Mouse (Mus musculus) CH12.LX (cell line): ENCODE measurements around the gene Il17c. TPM values are rescaled to one million over a fixed set of nuclear protein-coding genes. Genes with fewer than 3 reads are reported as not detected.

Experiments used
- DNase-seq: peaks from one replicate; pipeline ENCODE4 v3.0.0-alpha.2; 2013; ENCODE audit errors: extremely low read depth
- H3K27ac ChIP-seq: 2 replicates; pipeline ENCODE4 v1.5.1; 2012; ENCODE audit warnings: low read depth, mild to moderate bottlenecking, control low read depth, moderate library complexity; ENCODE audit not compliant: insufficient read depth
- H3K27me3 ChIP-seq: replicated peaks from 2 replicates; pipeline ENCODE3; 2012; ENCODE audit warnings: inconsistent platforms
- H3K36me3 ChIP-seq, 2 experiments: replicated peaks in 1 of 2; 2 replicates each; pipeline versions ENCODE3 to v1.6.1; 2012; ENCODE audit warnings: inconsistent platforms in 1 of 2, low read length in 1 of 2, mild to moderate bottlenecking in 1 of 2, mixed read lengths in 1 of 2, moderate library complexity in 1 of 2; ENCODE audit not compliant: control insufficient read depth in 1 of 2, insufficient read depth in 1 of 2
- H3K4me1 ChIP-seq, 2 experiments: 2 replicates each; pipeline ENCODE4 v1.6.1; 2012; ENCODE audit warnings: inconsistent platforms in 1 of 2, moderate library complexity in 1 of 2; ENCODE audit not compliant: insufficient read depth in 2 of 2, control insufficient read depth in 1 of 2
- H3K4me2 ChIP-seq: 2 replicates; pipeline ENCODE4 v1.6.1; 2012; ENCODE audit warnings: low read depth, mild to moderate bottlenecking, control low read depth; ENCODE audit not compliant: poor library complexity, insufficient read depth, severe bottlenecking
- H3K4me3 ChIP-seq, 3 experiments: fragments of 150-350 bp in 1 of 3; sonication (generic) in 1 of 3; replicated peaks in 1 of 3; 2 replicates each; pipeline versions ENCODE3 to v1.5.1; 2011 to 2012; ENCODE audit warnings: low read depth in 2 of 3, low read length in 2 of 3, mild to moderate bottlenecking in 2 of 3, moderate library complexity in 2 of 3, control low read depth in 1 of 3, improper control_type of control experiment in 1 of 3, inconsistent platforms in 1 of 3, mixed read lengths in 1 of 3; ENCODE audit not compliant: poor library complexity in 1 of 3
- H3K79me2 ChIP-seq: replicated peaks from 2 replicates; pipeline ENCODE4 v1.6.1; 2012; ENCODE audit warnings: mild to moderate bottlenecking, moderate library complexity; ENCODE audit not compliant: control insufficient read depth, poor library complexity, insufficient read depth, severe bottlenecking; ENCODE audit errors: extremely low read depth
- H3K9ac ChIP-seq: 2 replicates; pipeline ENCODE4 v1.6.1; 2012; ENCODE audit warnings: low read depth, mild to moderate bottlenecking, control low read depth, moderate library complexity; ENCODE audit not compliant: insufficient read depth
- H3K9me3 ChIP-seq: replicated peaks from 2 replicates; pipeline ENCODE3; 2012; ENCODE audit warnings: low read length, inconsistent platforms, mixed read lengths
- E2F4 ChIP-seq: IDR thresholded peaks from 2 replicates; pipeline ENCODE4 v1.6.1; 2011; ENCODE audit warnings: low read depth, low read length, improper control_type of control experiment; ENCODE audit not compliant: insufficient replicate concordance
- HCFC1 ChIP-seq: IDR thresholded peaks from 2 replicates; pipeline ENCODE4 v1.6.1; 2012; ENCODE audit warnings: low read depth, mild to moderate bottlenecking, inconsistent platforms, low read length, improper control_type of control experiment
- IRF4 ChIP-seq: IDR thresholded peaks from 2 replicates; pipeline ENCODE4 v1.6.1; 2014; ENCODE audit warnings: low read depth, mild to moderate bottlenecking, inconsistent platforms, low read length, improper control_type of control experiment
- MAZ ChIP-seq: IDR thresholded peaks from 2 replicates; pipeline ENCODE4 v1.6.1; 2012; ENCODE audit warnings: low read depth, mild to moderate bottlenecking, inconsistent platforms, low read length, improper control_type of control experiment, moderate library complexity
- MEF2A ChIP-seq: IDR thresholded peaks from 2 replicates; pipeline ENCODE4 v1.6.1; 2014; ENCODE audit warnings: low read depth, mild to moderate bottlenecking, inconsistent platforms, low read length, improper control_type of control experiment, borderline replicate concordance
- MYC ChIP-seq: IDR thresholded peaks from 2 replicates; pipeline ENCODE4 v1.6.1; 2011; ENCODE audit warnings: low read depth, mild to moderate bottlenecking, improper control_type of control experiment, low read length
- NELFE ChIP-seq: IDR thresholded peaks from 2 replicates; pipeline ENCODE4 v1.6.1; 2011; ENCODE audit warnings: low read depth, low read length, improper control_type of control experiment
- NRF1 ChIP-seq: IDR thresholded peaks from 2 replicates; pipeline ENCODE4 v1.6.1; 2014; ENCODE audit warnings: low read depth, mild to moderate bottlenecking, inconsistent platforms, low read length, improper control_type of control experiment, moderate library complexity
- POLR2AphosphoS2 ChIP-seq: IDR thresholded peaks from 2 replicates; pipeline ENCODE4 v1.6.1; 2011; ENCODE audit warnings: low read depth, low read length, improper control_type of control experiment
- RAD21 ChIP-seq: IDR thresholded peaks from 2 replicates; pipeline ENCODE4 v1.6.1; 2011; ENCODE audit warnings: low read depth, mild to moderate bottlenecking, low read length, improper control_type of control experiment, moderate library complexity
- RCOR1 ChIP-seq: conservative IDR thresholded peaks from 2 replicates; pipeline ENCODE4 v1.6.1; 2012; ENCODE audit warnings: low read depth, mild to moderate bottlenecking, inconsistent platforms, low read length, improper control_type of control experiment
- TCF12 ChIP-seq: IDR thresholded peaks from 2 replicates; pipeline ENCODE4 v1.6.1; 2014; ENCODE audit warnings: low read depth, mild to moderate bottlenecking, inconsistent platforms, low read length, improper control_type of control experiment
- UBTF ChIP-seq: IDR thresholded peaks from 2 replicates; pipeline ENCODE4 v1.6.1; 2012; ENCODE audit warnings: low read depth, mild to moderate bottlenecking, inconsistent platforms, low read length, improper control_type of control experiment, moderate library complexity
- USF1 ChIP-seq: IDR thresholded peaks from 2 replicates; pipeline ENCODE4 v1.6.1; 2014; ENCODE audit warnings: low read depth, mild to moderate bottlenecking, inconsistent platforms, low read length, improper control_type of control experiment
- dilution Hi-C: fragments of 300-500 bp; cut with MboI; formaldehyde crosslinking; loops from 2 replicates; pipeline ENCODE4 v1.14.3; 2020; ENCODE audit warnings: low sequenced_read_pairs; ENCODE audit not compliant: extremely low pct_unique_long_range_greater_than_20kb, extremely low pct_ligation_motif_present
- in situ Hi-C: fragments of 300-500 bp; cut with MboI; formaldehyde crosslinking; loops from 3 replicates; pipeline ENCODE4 v1.14.3; 2019; ENCODE audit warnings: low sequenced_read_pairs, low pct_ligation_motif_present, low pct_unique_long_range_greater_than_20kb, mixed read lengths
- polyA plus RNA-seq: library from polyadenylated mRNA; unstranded; fragments of >175 nt; gene quantifications from 2 replicates; pipeline ENCODE4 v1.2.1, GENCODE M21; 2012; ENCODE audit warnings: low read depth; ENCODE audit not compliant: insufficient read length
- total RNA-seq, 2 experiments: library from RNA; depleted of rRNA; stranded (reverse); fragments of 300-350 nt in 1 of 2; fragments of >200 nt in 1 of 2; gene quantifications; 2 replicates each; pipeline ENCODE4 v1.2.3; 2012 to 2014

The Il17c gene
- total and polyA plus RNA-seq, 3 experiments, result 0.33 TPM; not detected in 2

DNA sequence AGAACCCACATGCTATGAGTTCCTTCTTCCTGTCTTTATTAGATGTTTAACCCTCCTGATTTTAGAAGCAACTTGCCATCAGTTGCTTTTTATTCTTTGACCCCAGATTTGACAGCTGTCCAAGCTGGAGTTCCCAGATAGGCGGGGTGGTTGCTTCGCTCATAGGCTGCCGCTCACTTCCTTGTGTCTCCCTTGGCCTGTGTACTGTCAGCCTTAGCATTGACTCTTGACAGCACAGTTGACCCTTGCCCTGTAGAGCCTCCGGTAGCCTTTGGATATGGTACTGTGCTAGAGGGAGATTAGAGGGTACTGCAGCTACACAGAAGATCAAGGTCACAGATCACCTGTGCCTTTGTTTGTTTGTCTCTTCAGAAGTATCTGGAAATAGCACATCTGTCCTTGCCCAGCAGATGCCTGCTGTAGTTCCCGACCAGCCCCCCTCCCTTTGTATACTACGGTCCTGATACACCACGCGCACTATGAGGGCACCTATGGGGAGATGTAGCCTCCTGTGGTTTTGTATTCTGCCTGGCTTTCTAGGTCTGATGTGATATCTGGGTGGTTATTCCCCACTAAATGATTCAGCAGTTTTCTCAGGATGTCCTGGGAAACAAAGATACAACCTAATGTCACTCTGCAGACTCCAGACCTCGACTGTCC is 16.5 kb upstream of the Il17c start:
- H3K79me2 ChIP-seq, result no peaks in the 10 kb centered on the region
- no peak overlapping the region for H3K4me3 ChIP-seq
- TF ChIP-seq E2F4, result no peak
- TF ChIP-seq RAD21, result no peak
- DNase-seq, result no peak
- dilution Hi-C loops (no loop called here), in situ Hi-C loops (no loop called here)
- H3K4me2 ChIP-seq, result no peak overlapping the region
- no peaks in the 10 kb centered on the region for H3K27me3 ChIP-seq
- no peaks in the 10 kb centered on the region for H3K4me1 ChIP-seq
- no peak overlapping the region for H3K9ac ChIP-seq
- H3K27ac ChIP-seq, result no peak overlapping the region
- no peaks in the 10 kb centered on the region for H3K9me3 ChIP-seq
- peaks cover 88 to 98% of the 10 kb centered on the region in 2 experiments for H3K36me3 ChIP-seq

GRCm38 (mm10) chr8:122407678-122408077 is 14.1 kb upstream of the Il17c start:
- DNase-seq, result no peak
- H3K27ac ChIP-seq, result no peak overlapping the region
- dilution Hi-C loops, result no loop called here
- in situ Hi-C loops, result no loop called here
- no peak overlapping the region for H3K4me3 ChIP-seq
- no peak overlapping the region for H3K9ac ChIP-seq
- no peak for TF ChIP-seq MAZ
- TF ChIP-seq UBTF, result no peak
- TF ChIP-seq NRF1, result no peak
- TF ChIP-seq IRF4, result no peak
- no peak for TF ChIP-seq TCF12
- TF ChIP-seq MEF2A, result no peak
- TF ChIP-seq POLR2AphosphoS2, result no peak
- TF ChIP-seq MYC, result no peak
- TF ChIP-seq HCFC1, result no peak
- no peak for TF ChIP-seq NELFE
- TF ChIP-seq RCOR1, result no peak
- no peak for TF ChIP-seq USF1
- H3K36me3 ChIP-seq, result peaks cover 89 to 98% of the 10 kb centered on the region in 2 experiments
- H3K79me2 ChIP-seq, result no peaks in the 10 kb centered on the region
- H3K4me1 ChIP-seq, result no peaks in the 10 kb centered on the region
- H3K4me2 ChIP-seq, result no peak overlapping the region
- no peaks in the 10 kb centered on the region for H3K9me3 ChIP-seq
- no peaks in the 10 kb centered on the region for H3K27me3 ChIP-seq
